Mouse (Mus musculus) brown adipose tissue, adult 24 weeks (tissue): ENCODE measurements around the gene Gm9958. TPM values are rescaled to one million over a fixed set of nuclear protein-coding genes. Genes with fewer than 3 reads are reported as not detected.

Experiments
- H3K27ac ChIP-seq: fragments of 200-500 bp; replicated peaks from 2 replicates; pipeline ENCODE4 v1.5.1; 2012; ENCODE audit warnings: low read depth, mild to moderate bottlenecking, low read length
- H3K4me1 ChIP-seq: fragments of 200-500 bp; 2 replicates; pipeline ENCODE4 v1.6.1; 2012; ENCODE audit warnings: low read length, mixed read lengths; ENCODE audit not compliant: control insufficient read depth, insufficient read depth, insufficient read length
- H3K4me3 ChIP-seq: fragments of 200-500 bp; 2 replicates; pipeline ENCODE4 v1.5.1; 2012; ENCODE audit warnings: low read depth, mild to moderate bottlenecking, low read length, moderate library complexity; ENCODE audit not compliant: insufficient read depth
- polyA plus RNA-seq: library from polyadenylated mRNA; stranded (reverse); fragments of >200 nt; gene quantifications from 2 replicates; pipeline ENCODE4 v1.2.4, GENCODE M21; 2012; ENCODE audit not compliant: missing spikeins, insufficient read depth, insufficient read length

Gm9958 gene
- polyA plus RNA-seq: 0.88 and 1.6 TPM in 2 replicates

- Histone ChIP-seq H3K4me1 (no peaks in the 10 kb centered on the region; the same call in 1 of the 2 replicates), H3K4me3 (peak within 1 kb of the TSS; percentile 99), H3K27ac (peak within 1 kb of the TSS; percentile 99)
These were observed at the start of gene Gm9958 for GRCm38 (mm10) chr5:90367067-90367303. Gm9958 (plus strand) TSS chr5:90367204.

GRCm38 (mm10) chr5:90331071-90331470 lies 35.9 kb upstream of the Gm9958 start:
- Histone ChIP-seq H3K27ac (0 out of 2 replicates have a peak overlapping the region, but pooled peaks have one; percentile 34), H3K4me3 (no peak overlapping the region), H3K4me1 (peaks cover 14% of the 10 kb centered on the region)

GRCm38 (mm10) chr5:90332478-90332877 lies 34.5 kb upstream of the Gm9958 start:
- Histone ChIP-seq H3K27ac (no peak overlapping the region), H3K4me3 (no peak overlapping the region), H3K4me1 (peaks cover 12% of the 10 kb centered on the region)

GRCm38 (mm10) chr5:90338177-90339091 lies 28.6 kb upstream of the Gm9958 start:
- Histone ChIP-seq H3K4me3 (no peak overlapping the region), H3K27ac (no peak overlapping the region), H3K4me1 (peaks cover 2% of the 10 kb centered on the region)

- Histone ChIP-seq H3K4me1 (peaks cover 2% of the 10 kb centered on the region), H3K4me3 (0 out of 2 replicates have a peak overlapping the region, but pooled peaks have one; percentile 21), H3K27ac (no peak overlapping the region)
These were observed 27.7 kb upstream of the Gm9958 start for GRCm38 (mm10) chr5:90339129-90339952.

GRCm38 (mm10) chr5:90339953-90340343 lies 27.1 kb upstream of the Gm9958 start:
- peaks cover 2% of the 10 kb centered on the region for H3K4me1 ChIP-seq
- no peak overlapping the region for H3K4me3 ChIP-seq
- H3K27ac ChIP-seq: no peak overlapping the region

GRCm38 (mm10) chr5:90340847-90341246 lies 26.2 kb upstream of the Gm9958 start:
- no peak overlapping the region for H3K4me3 ChIP-seq
- H3K4me1 ChIP-seq: peaks cover 2% of the 10 kb centered on the region
- H3K27ac ChIP-seq: no peak overlapping the region

GRCm38 (mm10) chr5:90346877-90347276 lies 20.1 kb upstream of the Gm9958 start:
- Histone ChIP-seq H3K27ac (no peak overlapping the region), H3K4me3 (no peak overlapping the region), H3K4me1 (no peaks in the 10 kb centered on the region; the same call in 1 of the 2 replicates)

- no peak overlapping the region for H3K27ac ChIP-seq
- peaks cover 8% of the 10 kb centered on the region for H3K4me1 ChIP-seq
- no peak overlapping the region for H3K4me3 ChIP-seq
These were observed 13.3 kb upstream of the Gm9958 start for GRCm38 (mm10) chr5:90353552-90354317.

GRCm38 (mm10) chr5:90355824-90356223 lies 11.2 kb upstream of the Gm9958 start:
- Histone ChIP-seq H3K4me1 (peaks cover 8% of the 10 kb centered on the region), H3K27ac (no peak overlapping the region), H3K4me3 (no peak overlapping the region)

GRCm38 (mm10) chr5:90364526-90364925 lies 2.5 kb upstream of the Gm9958 start:
- Histone ChIP-seq H3K27ac (no peak overlapping the region), H3K4me1 (no peaks in the 10 kb centered on the region; the same call in 1 of the 2 replicates), H3K4me3 (peak overlapping the region; percentile 99)

GRCm38 (mm10) chr5:90365141-90365951 lies 1.7 kb upstream of the Gm9958 start:
- H3K4me1 ChIP-seq: no peaks in the 10 kb centered on the region; the same call in 1 of the 2 replicates
- peak overlapping the region; percentile 99 for H3K4me3 ChIP-seq
- H3K27ac ChIP-seq: peak overlapping the region; percentile 78

GRCm38 (mm10) chr5:90366121-90367066 lies 610 bp upstream of the Gm9958 start, which contains the start of gene Ankrd17:
Ankrd17 (minus strand) TSS chr5:90366577.
- Histone ChIP-seq H3K27ac (peak within 1 kb of the TSS; percentile 99), H3K4me1 (no peaks in the 10 kb centered on the region; the same call in 1 of the 2 replicates), H3K4me3 (peak within 1 kb of the TSS; percentile 99)
